Mouse (Mus musculus) midbrain, embryonic 14.5 days (tissue): ENCODE data around the gene Ttc39b. TPM values are rescaled to one million over a fixed set of nuclear protein-coding genes. Genes with fewer than 3 reads are reported as not detected.

ENCODE experiments used
- ATAC-seq: fragments of 200-750 bp; cut with Nextera tagmentation; 2 replicates; pipeline ENCODE4 v1.8.0; 2017; ENCODE audit warnings: moderate number of reproducible peaks, moderate library complexity; ENCODE audit not compliant: low FRiP score, low TSS enrichment
- DNase-seq: peaks from one replicate; pipeline ENCODE4 v3.0.0-alpha.2; 2015
- H3K27ac ChIP-seq: fragments of 300-500 bp; sonication (generic); replicated peaks from 2 replicates; pipeline ENCODE4 v1.5.1; 2014; ENCODE audit warnings: mild to moderate bottlenecking, low read depth, low read length, moderate library complexity
- H3K27me3 ChIP-seq: fragments of 300-500 bp; sonication (generic); 2 replicates; pipeline ENCODE4 v1.6.1; 2014; ENCODE audit warnings: low read length, control low read depth, mixed read lengths; ENCODE audit not compliant: control insufficient read depth, insufficient read depth
- H3K36me3 ChIP-seq: fragments of 300-500 bp; sonication (generic); 2 replicates; pipeline ENCODE4 v1.6.1; 2014; ENCODE audit warnings: low read length, control low read depth; ENCODE audit not compliant: control insufficient read depth, insufficient read depth
- H3K4me1 ChIP-seq: fragments of 300-500 bp; sonication (generic); 2 replicates; pipeline ENCODE4 v1.6.1; 2014; ENCODE audit warnings: mild to moderate bottlenecking, antibody characterized with exemption, low read length, control low read depth; ENCODE audit not compliant: control insufficient read depth, insufficient read depth
- H3K4me2 ChIP-seq: fragments of 300-500 bp; sonication (generic); 2 replicates; pipeline ENCODE4 v1.6.1; 2014; ENCODE audit warnings: mild to moderate bottlenecking, low read length, moderate library complexity
- H3K4me3 ChIP-seq: fragments of 300-500 bp; sonication (generic); replicated peaks from 2 replicates; pipeline ENCODE4 v1.5.1; 2014; ENCODE audit warnings: low read depth, low read length
- H3K9ac ChIP-seq: fragments of 300-500 bp; sonication (generic); replicated peaks from 2 replicates; pipeline ENCODE4 v1.6.1; 2014; ENCODE audit warnings: mild to moderate bottlenecking, low read length, moderate library complexity
- H3K9me3 ChIP-seq: fragments of 300-500 bp; sonication (generic); 2 replicates; pipeline ENCODE4 v1.6.1; 2016; ENCODE audit warnings: low read length, control low read depth, mixed read lengths; ENCODE audit not compliant: control insufficient read depth
- WGBS: fragments of 180-500 bp; shearing (Covaris S2); extraction: QIAGEN DNeasy Blood & Tissue Kit; methylation state at CpG from one replicate; pipeline ENCODE4 v1.1.7; 2014; 5-methylcytosine and 5-hydroxymethylcytosine counted together
- polyA plus RNA-seq: library from polyadenylated mRNA; unstranded; fragments of >200 nt; fragmentation: Nextera tagmentation; extraction: Ambion mirVana; gene quantifications from 2 replicates; pipeline ENCODE4 v1.2.1, GENCODE M21; 2014

Gene Ttc39b
- polyA plus RNA-seq, 1 experiment from 2014 or later: 5.9 TPM

- WGBS: 92% methylated on average over 19 of the region's 19 CpGs
- ATAC-seq (no peak), DNase-seq (no peak)
- H3K4me1 ChIP-seq: no peaks in the 10 kb centered on the region
- no peak overlapping the region for H3K9ac ChIP-seq
- H3K9me3 ChIP-seq: no peaks in the 10 kb centered on the region
- no peak overlapping the region for H3K27ac ChIP-seq
- no peaks in the 10 kb centered on the region for H3K36me3 ChIP-seq
- H3K4me2 ChIP-seq: no peak overlapping the region
- H3K4me3 ChIP-seq: no peak overlapping the region
- H3K27me3 ChIP-seq: no peaks in the 10 kb centered on the region
Observed at GRCm38 (mm10) chr4:83273616-83274050, 50.4 kb downstream of the Ttc39b start.

GRCm38 (mm10) chr4:83272917-83273615 is 51.0 kb downstream of the Ttc39b start:
- H3K9ac ChIP-seq: no peak overlapping the region
- WGBS: 83% methylated on average over 9 of the region's 9 CpGs
- no peak overlapping the region for H3K4me3 ChIP-seq
- H3K4me1 ChIP-seq: no peaks in the 10 kb centered on the region
- DNase-seq: no peak
- H3K27ac ChIP-seq: no peak overlapping the region
- no peak for ATAC-seq
- no peaks in the 10 kb centered on the region for H3K36me3 ChIP-seq
- H3K4me2 ChIP-seq: no peak overlapping the region
- no peaks in the 10 kb centered on the region for H3K27me3 ChIP-seq
- no peaks in the 10 kb centered on the region for H3K9me3 ChIP-seq

- ATAC-seq: no peak
- Histone ChIP-seq H3K36me3 (no peaks in the 10 kb centered on the region), H3K9me3 (no peaks in the 10 kb centered on the region), H3K27me3 (no peaks in the 10 kb centered on the region), H3K4me2 (no peak overlapping the region), H3K4me3 (no peak overlapping the region), H3K9ac (no peak overlapping the region), H3K27ac (no peak overlapping the region), H3K4me1 (no peaks in the 10 kb centered on the region)
- DNase-seq: no peak
- WGBS: 95% methylated on average over 8 of the region's 8 CpGs
Observed at GRCm38 (mm10) chr4:83270481-83270880, 53.6 kb downstream of the Ttc39b start.

- no peak overlapping the region for H3K27ac ChIP-seq
- 90% methylated on average over 6 of the region's 6 CpGs for WGBS
- no peak overlapping the region for H3K9ac ChIP-seq
- H3K4me2 ChIP-seq: no peak overlapping the region
- H3K36me3 ChIP-seq: no peaks in the 10 kb centered on the region
- H3K27me3 ChIP-seq: no peaks in the 10 kb centered on the region
- DNase-seq (no peak), ATAC-seq (no peak)
- no peaks in the 10 kb centered on the region for H3K4me1 ChIP-seq
- no peaks in the 10 kb centered on the region for H3K9me3 ChIP-seq
- no peak overlapping the region for H3K4me3 ChIP-seq
Observed at GRCm38 (mm10) chr4:83269614-83270013, 54.4 kb downstream of the Ttc39b start.

- Histone ChIP-seq H3K4me2 (no peak overlapping the region), H3K36me3 (no peaks in the 10 kb centered on the region), H3K9me3 (no peaks in the 10 kb centered on the region), H3K27me3 (no peaks in the 10 kb centered on the region), H3K27ac (no peak overlapping the region), H3K4me1 (no peaks in the 10 kb centered on the region), H3K4me3 (no peak overlapping the region), H3K9ac (no peak overlapping the region)
- WGBS: 79% methylated on average over 14 of the region's 14 CpGs
- ATAC-seq: no peak
- no peak for DNase-seq
Observed at GRCm38 (mm10) chr4:83265926-83266692, 57.9 kb downstream of the Ttc39b start.

- H3K27me3 ChIP-seq: no peaks in the 10 kb centered on the region
- no peak overlapping the region for H3K4me3 ChIP-seq
- H3K27ac ChIP-seq: no peak overlapping the region
- H3K9me3 ChIP-seq: no peaks in the 10 kb centered on the region
- no peak overlapping the region for H3K4me2 ChIP-seq
- H3K4me1 ChIP-seq: no peaks in the 10 kb centered on the region
- ATAC-seq: no peak
- no peak overlapping the region for H3K9ac ChIP-seq
- H3K36me3 ChIP-seq: peaks cover 4% of the 10 kb centered on the region; the same call in 1 of the 2 replicates
- DNase-seq: no peak
- WGBS: 82% methylated on average over 2 of the region's 2 CpGs
Observed at GRCm38 (mm10) chr4:83264832-83265231, 59.2 kb downstream of the Ttc39b start.

- no peaks in the 10 kb centered on the region for H3K27me3 ChIP-seq
- H3K27ac ChIP-seq: no peak overlapping the region
- ATAC-seq (no peak), DNase-seq (peak; percentile 82)
- no peak overlapping the region for H3K4me2 ChIP-seq
- no peak overlapping the region for H3K4me3 ChIP-seq
- 5% methylated on average over 2 of the region's 2 CpGs for WGBS
- H3K36me3 ChIP-seq: peaks cover 4% of the 10 kb centered on the region; the same call in 1 of the 2 replicates
- H3K4me1 ChIP-seq: no peaks in the 10 kb centered on the region
- no peak overlapping the region for H3K9ac ChIP-seq
- no peaks in the 10 kb centered on the region for H3K9me3 ChIP-seq
Observed at GRCm38 (mm10) chr4:83261998-83262397, 62.1 kb downstream of the Ttc39b start.

GRCm38 (mm10) chr4:83259690-83260089 is 64.4 kb downstream of the Ttc39b start:
- no peak overlapping the region for H3K4me2 ChIP-seq
- WGBS: 78% methylated on average over 4 of the region's 4 CpGs

More at GRCm38 (mm10) chr4:83259690-83260089, 64.4 kb downstream of the Ttc39b start:
- Histone ChIP-seq H3K36me3 (peaks cover 4% of the 10 kb centered on the region; the same call in 1 of the 2 replicates), H3K27ac (no peak overlapping the region), H3K9ac (no peak overlapping the region), H3K9me3 (no peaks in the 10 kb centered on the region), H3K4me1 (no peaks in the 10 kb centered on the region), H3K27me3 (no peaks in the 10 kb centered on the region), H3K4me3 (no peak overlapping the region)
- no peak for DNase-seq
- ATAC-seq: no peak
